Mouse (Mus musculus) MEL (cell line): ENCODE measurements around the gene Msi2. TPM values are rescaled to one million over a fixed set of nuclear protein-coding genes. Genes with fewer than 3 reads are reported as not detected.

Experiments
- DNase-seq: peaks from one replicate; pipeline ENCODE4 v3.0.0; 2011; ENCODE audit warnings: low read depth, low spot score
- H3K27ac ChIP-seq: 2 replicates; pipeline ENCODE4 v1.5.1; 2012; ENCODE audit warnings: low read depth, mild to moderate bottlenecking, control low read depth, low read length, moderate library complexity; ENCODE audit not compliant: control insufficient read depth
- H3K27me3 ChIP-seq, 2 experiments: fragments of 150-350 bp in 1 of 2; sonication (generic) in 1 of 2; 2 replicates each; pipeline ENCODE4 v1.6.1; 2012; ENCODE audit warnings: low read length in 2 of 2, mild to moderate bottlenecking in 2 of 2, improper control_type of control experiment in 1 of 2, moderate library complexity in 1 of 2; ENCODE audit not compliant: insufficient read depth in 2 of 2, control insufficient read depth in 1 of 2
- H3K36me3 ChIP-seq, 2 experiments: 2 replicates each; pipeline ENCODE4 v1.6.1; 2012 to 2014; ENCODE audit warnings: low read length in 2 of 2, improper control_type of control experiment in 1 of 2, inconsistent platforms in 1 of 2, mild to moderate bottlenecking in 1 of 2; ENCODE audit not compliant: insufficient read depth in 2 of 2, control insufficient read depth in 1 of 2
- H3K4me1 ChIP-seq, 2 experiments: fragments of 150-350 bp in 1 of 2; sonication (generic) in 1 of 2; 2 replicates each; pipeline ENCODE4 v1.6.1; 2012; ENCODE audit warnings: low read length in 2 of 2, improper control_type of control experiment in 1 of 2, mild to moderate bottlenecking in 1 of 2; ENCODE audit not compliant: insufficient read depth in 2 of 2, control insufficient read depth in 1 of 2
- H3K4me3 ChIP-seq, 2 experiments: fragments of 150-350 bp in 1 of 2; sonication (generic) in 1 of 2; 2 replicates each; pipeline ENCODE4 v1.5.1; 2012; ENCODE audit warnings: low read depth in 2 of 2, low read length in 2 of 2, mild to moderate bottlenecking in 2 of 2, moderate library complexity in 2 of 2, control low read depth in 1 of 2, improper control_type of control experiment in 1 of 2; ENCODE audit not compliant: control insufficient read depth in 1 of 2, insufficient read depth in 1 of 2
- H3K79me2 ChIP-seq: 2 replicates; pipeline ENCODE4 v1.6.1; 2012; ENCODE audit warnings: mild to moderate bottlenecking, low read length, moderate library complexity; ENCODE audit not compliant: control insufficient read depth, poor library complexity, insufficient read depth
- H3K9ac ChIP-seq: 2 replicates; pipeline ENCODE4 v1.6.1; 2012; ENCODE audit warnings: low read depth, mild to moderate bottlenecking, control low read depth, low read length, moderate library complexity; ENCODE audit not compliant: control insufficient read depth, poor library complexity, severe bottlenecking
- H3K9me3 ChIP-seq: fragments of 150-350 bp; sonication (generic); replicated peaks from 2 replicates; pipeline ENCODE4 v1.6.1; 2012; ENCODE audit warnings: mild to moderate bottlenecking, low read length, improper control_type of control experiment, moderate library complexity; ENCODE audit not compliant: insufficient read depth
- BHLHE40 ChIP-seq: IDR thresholded peaks from 2 replicates; pipeline ENCODE4 v1.6.1; 2012; ENCODE audit warnings: low read depth, mild to moderate bottlenecking, inconsistent platforms, low read length, improper control_type of control experiment, borderline replicate concordance
- CTCF ChIP-seq, 3 experiments: IDR thresholded peaks in 2 of 3; conservative IDR thresholded peaks in 1 of 3; 2 replicates each; pipeline ENCODE4 v1.5.1; 2011 to 2012; ENCODE audit warnings: low read length in 3 of 3, low read depth in 2 of 3, mild to moderate bottlenecking in 2 of 3, improper control_type of control experiment in 1 of 3, inconsistent platforms in 1 of 3, mixed read lengths in 1 of 3, moderate library complexity in 1 of 3; ENCODE audit not compliant: control insufficient read depth in 1 of 3, insufficient read depth in 1 of 3, poor library complexity in 1 of 3, severe bottlenecking in 1 of 3
- ELF1 ChIP-seq: IDR thresholded peaks from 2 replicates; pipeline ENCODE4 v1.6.1; 2014; ENCODE audit warnings: low read depth, mild to moderate bottlenecking, inconsistent platforms, low read length, improper control_type of control experiment, moderate library complexity
- ETS1 ChIP-seq: IDR thresholded peaks from 2 replicates; pipeline ENCODE4 v1.6.1; 2012; ENCODE audit warnings: low read depth, mild to moderate bottlenecking, inconsistent platforms, low read length, improper control_type of control experiment, moderate library complexity
- HCFC1 ChIP-seq: IDR thresholded peaks from 2 replicates; pipeline ENCODE4 v1.6.1; 2012; ENCODE audit warnings: low read depth, mild to moderate bottlenecking, inconsistent platforms, low read length, improper control_type of control experiment, moderate library complexity
- JUND ChIP-seq: IDR thresholded peaks from 2 replicates; pipeline ENCODE4 v1.6.1; 2011; ENCODE audit warnings: low read depth, mild to moderate bottlenecking, improper control_type of control experiment, low read length
- MAFK ChIP-seq: IDR thresholded peaks from 2 replicates; pipeline ENCODE4 v1.6.1; 2011; ENCODE audit warnings: low read depth, mild to moderate bottlenecking, low read length, improper control_type of control experiment, borderline replicate concordance
- MAX ChIP-seq: IDR thresholded peaks from 2 replicates; pipeline ENCODE4 v1.6.1; 2011; ENCODE audit warnings: low read length, improper control_type of control experiment
- MAZ ChIP-seq: IDR thresholded peaks from 2 replicates; pipeline ENCODE4 v1.6.1; 2012; ENCODE audit warnings: low read depth, mild to moderate bottlenecking, inconsistent platforms, low read length, improper control_type of control experiment
- MXI1 ChIP-seq: IDR thresholded peaks from 2 replicates; pipeline ENCODE4 v1.6.1; 2011; ENCODE audit warnings: mild to moderate bottlenecking, low read depth, low read length, improper control_type of control experiment
- NELFE ChIP-seq: IDR thresholded peaks from 2 replicates; pipeline ENCODE4 v1.6.1; 2011; ENCODE audit warnings: low read depth, low read length, improper control_type of control experiment
- NRF1 ChIP-seq: IDR thresholded peaks from 2 replicates; pipeline ENCODE4 v1.6.1; 2014; ENCODE audit warnings: low read depth, mild to moderate bottlenecking, inconsistent platforms, low read length, improper control_type of control experiment, moderate library complexity; ENCODE audit not compliant: poor library complexity, insufficient read depth, severe bottlenecking
- POLR2AphosphoS5 ChIP-seq: IDR thresholded peaks from 2 replicates; pipeline ENCODE4 v1.6.1; 2012; ENCODE audit warnings: low read depth, borderline replicate concordance, mild to moderate bottlenecking, inconsistent platforms, low read length, moderate library complexity, mixed read lengths
- RCOR1 ChIP-seq: IDR thresholded peaks from 2 replicates; pipeline ENCODE4 v1.6.1; 2012; ENCODE audit warnings: low read depth, mild to moderate bottlenecking, inconsistent platforms, low read length, improper control_type of control experiment
- SIN3A ChIP-seq: IDR thresholded peaks from 2 replicates; pipeline ENCODE4 v1.6.1; 2012; ENCODE audit warnings: low read length, improper control_type of control experiment, inconsistent platforms
- TBP ChIP-seq: IDR thresholded peaks from 2 replicates; pipeline ENCODE4 v1.8.0; 2011; ENCODE audit warnings: low read depth, low read length, improper control_type of control experiment
- USF2 ChIP-seq, 2 experiments: IDR thresholded peaks; 2 replicates each; pipeline ENCODE4 v1.6.1; 2011 to 2012; ENCODE audit warnings: improper control_type of control experiment in 2 of 2, low read length in 2 of 2, borderline replicate concordance in 1 of 2, inconsistent platforms in 1 of 2, low read depth in 1 of 2, mild to moderate bottlenecking in 1 of 2; ENCODE audit not compliant: insufficient read depth in 1 of 2
- ZC3H11A ChIP-seq: IDR thresholded peaks from 2 replicates; pipeline ENCODE4 v1.6.1; 2012; ENCODE audit warnings: low read depth, mild to moderate bottlenecking, inconsistent platforms, low read length, improper control_type of control experiment
- ZNF384 ChIP-seq: IDR thresholded peaks from 2 replicates; pipeline ENCODE4 v1.6.1; 2012; ENCODE audit warnings: low read depth, mild to moderate bottlenecking, inconsistent platforms, low read length, improper control_type of control experiment
- polyA plus RNA-seq, 2 experiments: library from polyadenylated mRNA; stranded (reverse) in 1 of 2; unstranded in 1 of 2; fragments of >175 nt in 1 of 2; fragments of >200 nt in 1 of 2; gene quantifications; 2 replicates each; pipeline versions ENCODE4 v1.2.1 to v1.2.4; 2012; ENCODE audit warnings: low replicate concordance in 2 of 2, low read depth in 1 of 2; ENCODE audit not compliant: insufficient read length in 2 of 2, insufficient read depth in 1 of 2, missing spikeins in 1 of 2
- total RNA-seq: library from RNA; depleted of rRNA; stranded (reverse); fragments of 300-350 nt; gene quantifications from 2 replicates; pipeline ENCODE4 v1.2.3, GENCODE M21; 2012

Gene Msi2
- total and polyA plus RNA-seq, 3 experiments: 16.2 to 29.7 TPM; not detected in 1

GRCm38 (mm10) chr11:88701020-88701419 lies 17.3 kb downstream of the Msi2 start:
- H3K27ac ChIP-seq: no peak overlapping the region
- peaks cover 5 to 20% of the 10 kb centered on the region in 2 experiments; a peak in 3 of 4 replicates for H3K36me3 ChIP-seq
- no peak for TF ChIP-seq BHLHE40
- no peak for TF ChIP-seq ELF1
- no peak for TF ChIP-seq MAZ
- no peak for TF ChIP-seq ZNF384
- no peak for TF ChIP-seq SIN3A
- TF ChIP-seq JUND: no peak
- TF ChIP-seq POLR2AphosphoS5: no peak
- TF ChIP-seq NELFE: no peak
- TF ChIP-seq NRF1: no peak
- TF ChIP-seq MXI1: no peak
- no peak for TF ChIP-seq HCFC1
- no peak for TF ChIP-seq TBP
- TF ChIP-seq ZC3H11A: no peak
- no peak for TF ChIP-seq RCOR1
- TF ChIP-seq MAX: no peak
- no peak for TF ChIP-seq CTCF (IDR thresholded peaks at IDR 0.05 in 2 of 3, conservative IDR thresholded peaks at IDR 0.05 in 1 of 3; ENCODE audit: control insufficient read depth in 1 of 3, insufficient read depth in 1 of 3, low read depth in 2 of 3, low read length in 3 of 3, poor library complexity in 1 of 3, severe bottlenecking in 1 of 3)

GRCm38 (mm10) chr11:88700202-88700711 lies 18.1 kb downstream of the Msi2 start:
- no peaks in the 10 kb centered on the region for H3K79me2 ChIP-seq
- H3K9me3 ChIP-seq: no peaks in the 10 kb centered on the region
- H3K4me3 ChIP-seq: no peak overlapping the region
- DNase-seq: no peak
- no peak overlapping the region for H3K9ac ChIP-seq
- no peaks in the 10 kb centered on the region for H3K27me3 ChIP-seq
- TF ChIP-seq SIN3A: no peak
- TF ChIP-seq ZC3H11A: no peak
- no peak for TF ChIP-seq ETS1
- no peak for TF ChIP-seq MAFK
- TF ChIP-seq USF2 (IDR thresholded peaks at IDR 0.05; ENCODE audit: borderline replicate concordance in 1 of 2, insufficient read depth in 1 of 2, low read depth in 1 of 2, low read length in 2 of 2): no peak
- peaks cover 2 to 5% of the 10 kb centered on the region in 2 experiments; a peak in 2 of 4 replicates for H3K4me1 ChIP-seq
- H3K36me3 ChIP-seq: peaks cover 5 to 20% of the 10 kb centered on the region in 2 experiments; a peak in 3 of 4 replicates
- H3K27ac ChIP-seq: no peak overlapping the region

More at GRCm38 (mm10) chr11:88701020-88701419, 17.3 kb downstream of the Msi2 start:
- Histone ChIP-seq H3K79me2 (no peaks in the 10 kb centered on the region), H3K4me1 (peaks cover 2 to 5% of the 10 kb centered on the region in 2 experiments; a peak in 2 of 4 replicates), H3K9me3 (no peaks in the 10 kb centered on the region), H3K9ac (no peak overlapping the region), H3K4me3 (no peak overlapping the region), H3K27me3 (no peaks in the 10 kb centered on the region)
- DNase-seq: no peak
